Comparison of ENCODE assay signal across 9 mouse cellular contexts in genomic region chr2:33795001-33795580, GRCm38 (mm10).
A peak's percentile ranks its signal among the peaks of the same experiment; 100 is the strongest.
DNase-seq lines count a peak whose midpoint lies in the region; ATAC-seq and TF ChIP-seq lines count a peak whose summit lies in the region.
"Had no signal": no experiment of that assay in that cellular context is flagged by ENCODE, and none has a peak within 500 bp of the region (broad histone marks: within the 10 kb centered on the region; RNA-seq: fewer than 3 reads in every experiment).

No protein-coding gene starts in this region.

- peak overlapping the region; percentile 65 for H3K27ac ChIP-seq in layer of hippocampus, adult 2 months
- peak overlapping the region; percentile 76 for H3K27ac ChIP-seq in forebrain, embryonic 12.5 days
- H3K27ac ChIP-seq in hindbrain, postnatal 0 days = peak overlapping the region; percentile 22; the same call in 1 of the 2 replicates
- peak overlapping the region; percentile 79 for H3K27ac ChIP-seq in midbrain, embryonic 13.5 days

- DNase-seq in layer of hippocampus, adult 2 months (ENCODE audit: low spot score in 2 of 2) = no peak
- no peak for DNase-seq in layer of hippocampus, postnatal 36 days
- DNase-seq in hindbrain, postnatal 0 days (ENCODE audit: low spot score) = no peak
- DNase-seq in heart, adult 18-20 months = no peak
- DNase-seq in B cell, adult 2 months = no peak
- no peak for DNase-seq in adrenal gland, postnatal 25 days
- DNase-seq: gastrocnemius, postnatal 36 days had no signal

- peaks cover 23% of the 10 kb centered on the region for H3K36me3 ChIP-seq in forebrain, embryonic 12.5 days (replicated peaks)
- no peaks in the 10 kb centered on the region; the same call in 1 of the 2 replicates for H3K36me3 ChIP-seq in hindbrain, postnatal 0 days (ENCODE audit: insufficient read depth, low read length)
- H3K36me3 ChIP-seq in midbrain, embryonic 13.5 days = peaks cover 15% of the 10 kb centered on the region

- TF ChIP-seq CTCF in layer of hippocampus, adult 2 months (conservative IDR thresholded peaks at IDR 0.05) = no peak
- peak; percentile 3 for TF ChIP-seq CTCF in hindbrain, postnatal 0 days (IDR thresholded peaks at IDR 0.05; ENCODE audit: low read depth)

- H3K9ac ChIP-seq in forebrain, embryonic 12.5 days = no peak overlapping the region
- H3K9ac ChIP-seq in hindbrain, postnatal 0 days (replicated peaks; ENCODE audit: low read length) = no peak overlapping the region
- H3K9ac ChIP-seq in midbrain, embryonic 13.5 days (replicated peaks) = no peak overlapping the region

- WGBS in forebrain, embryonic 12.5 days = 79% methylated on average over 7 of the region's 7 CpGs
- WGBS in hindbrain, postnatal 0 days = 79% methylated on average over 7 of the region's 7 CpGs
- WGBS in midbrain, embryonic 13.5 days = 81% methylated on average over 7 of the region's 7 CpGs

- H3K27me3 ChIP-seq in forebrain, embryonic 12.5 days = peaks cover 37% of the 10 kb centered on the region
- H3K27me3 ChIP-seq in hindbrain, postnatal 0 days (ENCODE audit: insufficient read depth, low read length) = no peaks in the 10 kb centered on the region
- H3K27me3 ChIP-seq in midbrain, embryonic 13.5 days = no peaks in the 10 kb centered on the region

- no peaks in the 10 kb centered on the region for H3K9me3 ChIP-seq in forebrain, embryonic 12.5 days
- H3K9me3 ChIP-seq in hindbrain, postnatal 0 days (ENCODE audit: low read length) = no peaks in the 10 kb centered on the region
- no peaks in the 10 kb centered on the region for H3K9me3 ChIP-seq in midbrain, embryonic 13.5 days

- no peak overlapping the region for H3K4me3 ChIP-seq in layer of hippocampus, adult 2 months
- no peak overlapping the region for H3K4me3 ChIP-seq in forebrain, embryonic 12.5 days (replicated peaks)
- H3K4me3 ChIP-seq in hindbrain, postnatal 0 days (ENCODE audit: low read length) = no peak overlapping the region
- H3K4me3 ChIP-seq in midbrain, embryonic 13.5 days (replicated peaks) = no peak overlapping the region

- ATAC-seq in forebrain, embryonic 12.5 days (ENCODE audit: low FRiP score) = no peak
- ATAC-seq in hindbrain, postnatal 0 days = 0 out of 2 replicates have a peak, but pooled peaks have one; percentile 28
- peak; percentile 37; the same call in 1 of the 2 replicates for ATAC-seq in midbrain, embryonic 13.5 days

- no peak overlapping the region for H3K4me2 ChIP-seq in forebrain, embryonic 12.5 days
- H3K4me2 ChIP-seq in hindbrain, postnatal 0 days (ENCODE audit: low read depth, low read length) = no peak overlapping the region
- H3K4me2 ChIP-seq in midbrain, embryonic 13.5 days (replicated peaks) = no peak overlapping the region

- peaks cover 64% of the 10 kb centered on the region for H3K4me1 ChIP-seq in forebrain, embryonic 12.5 days
- H3K4me1 ChIP-seq in hindbrain, postnatal 0 days (ENCODE audit: insufficient read depth, low read length) = peaks cover 6% of the 10 kb centered on the region; the same call in 1 of the 2 replicates
- peaks cover 78% of the 10 kb centered on the region for H3K4me1 ChIP-seq in midbrain, embryonic 13.5 days (replicated peaks)

Comparison
In these comparisons a context has a peak if more than half of its experiments do, and no peak if none do; other contexts are left out.
1. H3K27ac ChIP-seq: peak in every context shown above with its lines; median percentile 79 in midbrain, embryonic 13.5 days; 76 in forebrain, embryonic 12.5 days; 65 in layer of hippocampus, adult 2 months; 22 in hindbrain, postnatal 0 days.